Mouse (Mus musculus): ENCODE measurements at regions not wholly inside any gene's neighbourhood (a gene's known extent, or its start where the extent isn't known, plus 50 kb on each side); places are given as distances from the start of the nearest gene placed in this dataset.

- Histone ChIP-seq H3K4me2 (ENCODE audit: insufficient read depth, low read depth, poor library complexity, severe bottlenecking) (no peak overlapping the region), H3K9me3 (replicated peaks; ENCODE audit: low read length) (no peaks in the 10 kb centered on the region), H3K9ac (ENCODE audit: insufficient read depth, low read depth) (no peak overlapping the region), H3K27me3 (replicated peaks) (no peaks in the 10 kb centered on the region), H3K79me2 (replicated peaks; ENCODE audit: control insufficient read depth, extremely low read depth, insufficient read depth, poor library complexity, severe bottlenecking) (no peaks in the 10 kb centered on the region), H3K27ac (ENCODE audit: insufficient read depth, low read depth) (no peak overlapping the region), H3K36me3 (replicated peaks in 1 of 2; ENCODE audit: control insufficient read depth in 1 of 2, insufficient read depth in 1 of 2, low read length in 1 of 2) (no peaks in the 10 kb centered on the region), H3K4me1 (ENCODE audit: control insufficient read depth in 1 of 2, insufficient read depth in 2 of 2) (no peaks in the 10 kb centered on the region), H3K4me3 (replicated peaks in 1 of 3; ENCODE audit: low read depth in 2 of 3, low read length in 2 of 3, poor library complexity in 1 of 3) (no peak overlapping the region)
- dilution Hi-C loops (cut with MboI; ENCODE audit: extremely low pct_ligation_motif_present, extremely low pct_unique_long_range_greater_than_20kb, low sequenced_read_pairs), result no loop called here
- in situ Hi-C loops (cut with MboI; ENCODE audit: low pct_ligation_motif_present, low pct_unique_long_range_greater_than_20kb, low sequenced_read_pairs), result no loop called here
- peak; percentile 2 for DNase-seq (ENCODE audit: extremely low read depth)
- TF ChIP-seq CTCF (conservative IDR thresholded peaks at IDR 0.05 in 1 of 2, IDR thresholded peaks at IDR 0.05 in 1 of 2; ENCODE audit: low read depth in 2 of 2, low read length in 2 of 2) (peak in 1 of 2 experiments; percentile 39; a peak in 2 of 4 replicates), RCOR1 (conservative IDR thresholded peaks at IDR 0.05; ENCODE audit: low read depth, low read length) (no peak), SMC3 (IDR thresholded peaks at IDR 0.05; ENCODE audit: low read depth, low read length) (peak; percentile 37), RAD21 (IDR thresholded peaks at IDR 0.05; ENCODE audit: low read depth, low read length) (peak; percentile 18), POLR2AphosphoS2 (IDR thresholded peaks at IDR 0.05; ENCODE audit: low read depth, low read length) (no peak), PAX5 (IDR thresholded peaks at IDR 0.05; ENCODE audit: low read length) (no peak), MEF2A (IDR thresholded peaks at IDR 0.05; ENCODE audit: borderline replicate concordance, low read depth, low read length) (no peak), UBTF (IDR thresholded peaks at IDR 0.05; ENCODE audit: low read depth, low read length) (no peak), NRF1 (IDR thresholded peaks at IDR 0.05; ENCODE audit: low read depth, low read length) (no peak), MXI1 (IDR thresholded peaks at IDR 0.05; ENCODE audit: low read depth, low read length) (no peak), ZC3H11A (IDR thresholded peaks at IDR 0.05; ENCODE audit: low read depth, low read length) (no peak), JUN (IDR thresholded peaks at IDR 0.05; ENCODE audit: insufficient read depth, low read depth, low read length) (no peak), E2F4 (IDR thresholded peaks at IDR 0.05; ENCODE audit: insufficient replicate concordance, low read depth, low read length) (no peak)
Measured at GRCm38 (mm10) chr3:123806050-123806449, 115.4 kb upstream of the Ndst3 start.

GRCm38 (mm10) chr3:123806546-123806945, 115.9 kb upstream of the Ndst3 start:
- DNase-seq (ENCODE audit: extremely low read depth), result no peak
- H3K27ac ChIP-seq (ENCODE audit: insufficient read depth, low read depth), result no peak overlapping the region
- no peaks in the 10 kb centered on the region for H3K27me3 ChIP-seq (replicated peaks)
- no peaks in the 10 kb centered on the region for H3K9me3 ChIP-seq (replicated peaks; ENCODE audit: low read length)
- no peaks in the 10 kb centered on the region for H3K79me2 ChIP-seq (replicated peaks; ENCODE audit: control insufficient read depth, extremely low read depth, insufficient read depth, poor library complexity, severe bottlenecking)
- no peak overlapping the region for H3K4me3 ChIP-seq (replicated peaks in 1 of 3; ENCODE audit: low read depth in 2 of 3, low read length in 2 of 3, poor library complexity in 1 of 3)
- H3K4me2 ChIP-seq (ENCODE audit: insufficient read depth, low read depth, poor library complexity, severe bottlenecking), result no peak overlapping the region
- TF ChIP-seq NELFE (IDR thresholded peaks at IDR 0.05; ENCODE audit: low read depth, low read length) (no peak), EP300 (IDR thresholded peaks at IDR 0.05; ENCODE audit: low read length) (no peak), JUN (IDR thresholded peaks at IDR 0.05; ENCODE audit: insufficient read depth, low read depth, low read length) (no peak), KAT2A (IDR thresholded peaks at IDR 0.05; ENCODE audit: insufficient replicate concordance, low read length) (no peak), MEF2A (IDR thresholded peaks at IDR 0.05; ENCODE audit: borderline replicate concordance, low read depth, low read length) (no peak), BHLHE40 (IDR thresholded peaks at IDR 0.05; ENCODE audit: low read depth, low read length) (no peak), CTCF (conservative IDR thresholded peaks at IDR 0.05 in 1 of 2, IDR thresholded peaks at IDR 0.05 in 1 of 2; ENCODE audit: low read depth in 2 of 2, low read length in 2 of 2) (no peak)
- H3K9ac ChIP-seq (ENCODE audit: insufficient read depth, low read depth), result no peak overlapping the region
- H3K36me3 ChIP-seq (replicated peaks in 1 of 2; ENCODE audit: control insufficient read depth in 1 of 2, insufficient read depth in 1 of 2, low read length in 1 of 2), result no peaks in the 10 kb centered on the region
- H3K4me1 ChIP-seq (ENCODE audit: control insufficient read depth in 1 of 2, insufficient read depth in 2 of 2), result no peaks in the 10 kb centered on the region
- dilution Hi-C loops (cut with MboI; ENCODE audit: extremely low pct_ligation_motif_present, extremely low pct_unique_long_range_greater_than_20kb, low sequenced_read_pairs), result no loop called here
- in situ Hi-C loops (cut with MboI; ENCODE audit: low pct_ligation_motif_present, low pct_unique_long_range_greater_than_20kb, low sequenced_read_pairs), result no loop called here
